Mouse (Mus musculus) kidney, postnatal 0 days (tissue): Measurements from ENCODE around the gene Pfkfb2. TPM values are rescaled to one million over a fixed set of nuclear protein-coding genes. Genes with fewer than 3 reads are reported as not detected.

Source experiments
- ATAC-seq: fragments of 200-750 bp; cut with Nextera tagmentation; replicated peaks from 2 replicates; pipeline ENCODE4 v1.8.0; 2017; ENCODE audit warnings: low read depth, moderate number of reproducible peaks, moderate TSS enrichment, moderate library complexity; ENCODE audit not compliant: low FRiP score
- DNase-seq: peaks from one replicate; pipeline ENCODE4 v3.0.0-alpha.2; 2016; ENCODE audit warnings: low spot score
- H3K27ac ChIP-seq: fragments of 300-500 bp; sonication (generic); 2 replicates; pipeline ENCODE4 v1.5.1; 2014; ENCODE audit warnings: mild to moderate bottlenecking
- H3K27me3 ChIP-seq: fragments of 300-500 bp; sonication (generic); 2 replicates; pipeline ENCODE4 v1.6.1; 2014; ENCODE audit warnings: low read length, mixed read lengths; ENCODE audit not compliant: insufficient read depth
- H3K36me3 ChIP-seq: fragments of 300-500 bp; sonication (generic); 2 replicates; pipeline ENCODE4 v1.6.1; 2014; ENCODE audit warnings: low read length, mixed read lengths; ENCODE audit not compliant: insufficient read depth
- H3K4me1 ChIP-seq: fragments of 300-500 bp; sonication (generic); replicated peaks from 2 replicates; pipeline ENCODE4 v1.6.1; 2014; ENCODE audit warnings: antibody characterized with exemption, low read length, mixed read lengths; ENCODE audit not compliant: insufficient read depth
- H3K4me2 ChIP-seq: fragments of 300-500 bp; sonication (generic); 2 replicates; pipeline ENCODE4 v1.6.1; 2014; ENCODE audit warnings: mild to moderate bottlenecking, low read length, moderate library complexity, mixed read lengths
- H3K4me3 ChIP-seq: fragments of 300-500 bp; sonication (generic); replicated peaks from 2 replicates; pipeline ENCODE4 v1.5.1; 2014; ENCODE audit warnings: low read depth, low read length
- H3K9ac ChIP-seq: fragments of 300-500 bp; sonication (generic); 2 replicates; pipeline ENCODE4 v1.6.1; 2014; ENCODE audit warnings: low read depth, low read length
- H3K9me3 ChIP-seq: fragments of 300-500 bp; sonication (generic); replicated peaks from 2 replicates; pipeline ENCODE4 v1.6.1; 2016; ENCODE audit warnings: low read length, inconsistent platforms, mixed read lengths
- CTCF ChIP-seq: IDR thresholded peaks from 2 replicates; pipeline ENCODE4 v1.5.1; 2016; ENCODE audit warnings: antibody characterized with exemption, low read depth, mild to moderate bottlenecking, moderate library complexity
- WGBS: fragments of 180-500 bp; shearing (Covaris S2); extraction: QIAGEN DNeasy Blood & Tissue Kit; methylation state at CpG from one replicate; pipeline ENCODE4 v1.1.7; 2014; 5-methylcytosine and 5-hydroxymethylcytosine counted together
- polyA plus RNA-seq: library from polyadenylated mRNA; unstranded; fragments of >200 nt; fragmentation: Nextera tagmentation; extraction: Ambion mirVana; gene quantifications from 2 replicates; pipeline ENCODE4 v1.2.1, GENCODE M21; 2015

Gene Pfkfb2
- polyA plus RNA-seq, 1 experiment from 2014 or later: 7.3 TPM

GRCm38 (mm10) chr1:130644103-130644502, 85.0 kb downstream of the Pfkfb2 start:
- TF ChIP-seq CTCF: no peak
- no peak for ATAC-seq

DNA sequence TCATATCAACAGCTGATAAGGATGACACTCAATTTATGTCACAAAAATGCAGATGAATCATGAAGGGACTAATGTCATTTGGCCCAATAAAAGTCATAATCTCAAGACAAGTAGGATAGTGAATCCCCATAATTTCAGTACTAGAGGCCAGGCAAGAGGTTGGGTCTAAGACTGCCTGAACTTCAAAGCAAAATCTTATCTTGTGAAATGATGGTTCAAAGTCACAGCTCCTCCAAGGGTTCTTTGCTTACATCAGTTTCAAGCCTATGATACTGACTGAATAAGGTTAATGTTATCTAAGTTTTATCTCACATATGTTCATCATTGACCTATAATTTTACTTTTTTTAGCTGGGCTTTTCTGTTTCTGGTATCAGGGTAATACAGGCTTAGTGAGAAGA, 88.1 kb downstream of the Pfkfb2 start:
- no peak for TF ChIP-seq CTCF
- Histone ChIP-seq H3K36me3 (no peaks in the 10 kb centered on the region), H3K27ac (no peak overlapping the region)

More at GRCm38 (mm10) chr1:130644103-130644502, 85.0 kb downstream of the Pfkfb2 start:
- H3K4me1 ChIP-seq: no peaks in the 10 kb centered on the region
- no peaks in the 10 kb centered on the region for H3K9me3 ChIP-seq
- no peaks in the 10 kb centered on the region for H3K27me3 ChIP-seq
- no peak overlapping the region for H3K4me2 ChIP-seq
- no peak for DNase-seq
- no peak overlapping the region for H3K9ac ChIP-seq
- WGBS: 86% methylated on average over 4 of the region's 4 CpGs
- H3K36me3 ChIP-seq: no peaks in the 10 kb centered on the region
- no peak overlapping the region for H3K27ac ChIP-seq
- no peak overlapping the region for H3K4me3 ChIP-seq

More for the DNA sequence above, 88.1 kb downstream of the Pfkfb2 start:
- H3K27me3 ChIP-seq: no peaks in the 10 kb centered on the region
- no peak for DNase-seq
- no peak overlapping the region for H3K4me3 ChIP-seq
- H3K9ac ChIP-seq: no peak overlapping the region
- no peak overlapping the region for H3K4me2 ChIP-seq
- H3K9me3 ChIP-seq: no peaks in the 10 kb centered on the region
- H3K4me1 ChIP-seq: no peaks in the 10 kb centered on the region
- ATAC-seq: no peak

Other genes starting within 250 kb of the Pfkfb2 start
- gene Zp3r, start 99.6 kb downstream of the Pfkfb2 start, polyA plus RNA-seq: not detected in 2 replicates
- gene C4bp, start 67.6 kb downstream of the Pfkfb2 start, polyA plus RNA-seq: 3.6 and 4.8 TPM in 2 replicates
- gene Gm29427, start 13.5 kb downstream of the Pfkfb2 start, polyA plus RNA-seq: not detected in 2 replicates
- 9.7 and 11.5 TPM in 2 replicates for gene Yod1, start 11.9 kb downstream of the Pfkfb2 start, polyA plus RNA-seq
- gene AA986860, start 2.7 kb upstream of the Pfkfb2 start, polyA plus RNA-seq: 15.3 and 17.7 TPM in 2 replicates
- gene Fcamr, start 71.6 kb upstream of the Pfkfb2 start, polyA plus RNA-seq: 0.08 TPM in 1 of 2 replicates, not detected in the other
- gene Pigr, start 97.4 kb upstream of the Pfkfb2 start, polyA plus RNA-seq: 0.05 and 0.11 TPM in 2 replicates
- 0.24 and 0.46 TPM in 2 replicates for gene Fcmr, start 136.4 kb upstream of the Pfkfb2 start, polyA plus RNA-seq
- gene Il24, start 158.2 kb upstream of the Pfkfb2 start, polyA plus RNA-seq: not detected in 2 replicates
- not detected in 2 replicates for gene Il20, start 182.2 kb upstream of the Pfkfb2 start, polyA plus RNA-seq
- gene Il19, start 210.9 kb upstream of the Pfkfb2 start, polyA plus RNA-seq: 0.18 TPM in 1 of 2 replicates, not detected in the other